Mouse (Mus musculus): ENCODE results near the gene Trio.

DNA sequence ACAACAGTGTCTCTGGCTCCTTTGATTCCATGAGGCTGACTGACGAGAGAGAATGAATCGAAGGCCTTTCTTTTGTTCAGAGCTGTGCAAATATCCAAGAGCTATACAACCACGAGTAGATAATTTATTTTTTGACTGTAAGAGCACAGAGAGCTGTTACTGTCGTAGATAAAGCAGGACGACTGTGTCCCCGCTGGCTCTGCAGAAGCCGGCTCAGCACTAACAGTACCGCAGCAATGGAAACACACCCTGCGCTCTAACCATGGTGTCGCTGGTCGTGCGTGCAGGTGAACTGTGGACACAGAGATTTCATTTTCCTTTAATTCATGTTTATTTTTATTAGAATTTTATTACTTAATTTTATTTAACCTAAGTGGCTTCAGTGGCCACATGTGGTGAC lies 131.5 kb downstream of the Trio start:
- TF ChIP-seq CTCF (IDR thresholded peaks at IDR 0.05; ENCODE audit: extremely low read depth, insufficient read depth, insufficient read length, insufficient replicate concordance): no peak
- TF ChIP-seq POLR2A (IDR thresholded peaks at IDR 0.05; ENCODE audit: low read depth, low read length): no peak
